Mouse (Mus musculus) right cerebral cortex, postnatal 14 days (tissue): Measurements from ENCODE around the gene Sstr3.

Source experiments
- DNase-seq: peaks from one replicate; pipeline ENCODE4 v3.0.0; 2022

The Sstr3 gene

DNA sequence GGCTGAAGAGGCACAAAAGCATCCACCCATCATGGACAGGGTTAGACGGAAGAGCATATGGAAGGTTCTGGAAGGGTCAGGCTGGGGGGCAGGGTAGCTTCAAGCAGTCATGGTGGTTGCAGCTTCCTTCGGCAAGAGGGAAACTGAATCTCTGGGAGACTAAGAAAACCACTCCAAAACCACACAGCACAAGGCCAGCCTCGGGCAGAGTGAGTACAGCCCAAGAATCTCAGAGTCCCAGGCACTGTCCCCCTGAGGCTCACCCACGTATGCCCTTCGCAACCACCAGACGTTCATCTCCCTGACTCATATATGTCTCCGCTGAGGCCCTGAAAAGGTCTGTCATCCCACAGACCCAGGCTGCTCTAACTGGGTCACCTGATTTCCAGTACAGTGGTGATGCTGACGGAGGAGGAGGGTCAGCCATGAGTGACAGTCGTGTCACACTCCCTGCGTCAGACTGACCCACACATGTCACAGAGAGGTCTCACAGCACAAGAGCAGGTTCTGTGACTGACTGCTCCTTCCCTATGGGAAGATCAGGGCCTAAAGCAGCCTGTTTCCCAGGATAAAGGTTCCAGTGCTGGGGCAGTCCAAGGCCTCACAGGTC is 51.0 kb downstream of the Sstr3 start:
- DNase-seq, result no peak

DNA sequence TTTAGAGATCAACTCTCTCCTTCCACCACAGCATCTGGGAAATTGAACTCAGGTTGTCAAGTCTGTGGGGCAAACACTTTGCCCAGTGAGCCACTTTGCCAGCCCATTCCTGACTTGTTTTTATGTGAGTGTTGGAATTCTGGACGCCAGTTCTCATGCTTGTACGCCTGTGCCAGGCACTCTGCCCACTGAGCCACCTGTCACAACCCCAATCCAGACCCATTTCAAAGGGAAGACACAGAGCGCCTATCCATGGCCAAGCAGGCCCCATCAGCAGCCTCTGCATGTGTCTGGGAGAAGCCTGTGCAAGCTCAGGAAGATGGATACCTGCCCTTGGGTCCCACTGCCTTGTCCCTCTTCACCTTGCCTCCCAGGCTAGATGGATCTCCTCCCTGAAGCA is 53.2 kb downstream of the Sstr3 start:
- no peak for DNase-seq

DNA sequence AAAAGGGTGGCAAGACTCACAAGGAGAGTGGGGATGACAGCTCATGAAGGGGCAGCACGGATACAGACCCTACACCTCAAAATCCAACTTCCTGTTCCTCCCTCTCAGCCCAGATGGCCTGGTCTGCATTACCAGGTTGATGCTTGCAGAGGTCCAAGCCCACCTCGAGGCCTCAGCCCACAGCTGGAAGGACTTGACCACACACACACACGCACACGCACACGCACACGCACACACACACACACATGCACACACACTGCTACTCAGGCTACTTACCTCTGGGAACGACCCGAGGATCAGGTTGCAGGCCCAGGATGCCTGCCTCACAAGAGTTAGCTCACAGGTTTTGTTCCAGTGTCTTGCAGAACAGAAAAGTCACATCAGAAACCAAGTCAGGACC is 54.6 kb downstream of the Sstr3 start:
- no peak for DNase-seq

DNA sequence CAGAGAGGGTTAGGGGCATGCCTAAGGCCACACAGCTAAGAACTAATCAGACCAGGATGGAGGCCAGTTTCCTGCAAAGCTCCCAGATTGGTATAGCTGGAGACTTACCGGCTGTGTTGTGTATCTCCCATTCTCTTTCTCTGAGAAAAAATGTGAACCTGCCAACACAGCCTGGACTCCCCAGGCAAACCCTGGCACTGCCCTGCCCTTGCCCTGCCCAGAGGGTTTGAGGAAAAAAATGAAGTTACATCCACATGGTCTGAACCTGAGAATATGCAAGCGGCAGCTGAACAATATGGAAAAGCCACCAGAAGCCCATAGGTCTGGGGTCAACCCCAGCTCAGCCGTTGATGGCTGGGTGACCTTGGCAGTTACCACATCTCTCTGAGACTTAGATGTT is 55.2 kb downstream of the Sstr3 start:
- no peak for DNase-seq

DNA sequence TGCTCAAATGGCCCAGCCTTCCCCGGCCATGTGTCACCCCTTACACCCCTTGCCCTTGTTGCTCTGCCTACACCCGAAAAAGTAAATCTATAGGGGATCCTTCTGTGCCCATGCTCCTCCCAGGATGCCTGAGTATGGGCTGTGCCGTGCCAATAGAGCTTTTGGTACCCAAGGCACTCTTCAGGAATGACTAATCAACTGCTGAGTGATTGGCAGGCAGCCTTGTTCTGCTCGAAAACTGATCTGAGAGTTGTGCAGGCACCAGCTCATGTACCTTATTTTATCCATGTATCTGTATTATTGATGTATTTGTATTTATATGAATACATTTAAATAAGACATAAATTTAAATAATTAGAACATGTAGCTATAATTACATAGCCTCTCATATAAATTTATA is 57.4 kb downstream of the Sstr3 start:
- DNase-seq, result no peak
